Mouse (Mus musculus): ENCODE measurements around the gene Ccr3. TPM values are rescaled to one million over a fixed set of nuclear protein-coding genes. Genes with fewer than 3 reads are reported as not detected.
"Not testable (repeated sequence)": the region's sequence is repeated elsewhere in the genome, so short reads cannot be mapped to it uniquely, and the experiment has no call there.

The Ccr3 gene
- polyA plus RNA-seq, 1 experiment from 2014 or later = not detected

- Histone ChIP-seq H3K4me2 (no peak overlapping the region), H3K9me3 (ENCODE audit: control insufficient read depth, low read length) (no peaks in the 10 kb centered on the region), H3K27me3 (ENCODE audit: control insufficient read depth, insufficient read depth, low read length) (no peaks in the 10 kb centered on the region), H3K27ac (ENCODE audit: low read depth, low read length) (no peak overlapping the region), H3K9ac (ENCODE audit: low read length) (no peak overlapping the region), H3K36me3 (ENCODE audit: control insufficient read depth, insufficient read depth, low read length) (no peaks in the 10 kb centered on the region), H3K4me3 (ENCODE audit: low read depth, low read length) (no peak overlapping the region), H3K4me1 (ENCODE audit: control insufficient read depth, insufficient read depth, low read length) (no peaks in the 10 kb centered on the region)
- WGBS = 55% methylated on average over 1 of the region's 1 CpGs
- DNase-seq (ENCODE audit: low spot score, missing footprints) = no peak
- ATAC-seq (ENCODE audit: low FRiP score) = 0 out of 2 replicates have a peak, but pooled peaks have one; percentile 48
Measured at GRCm38 (mm10) chr9:124033345-124033744, 11.6 kb downstream of the Ccr3 start.

GRCm38 (mm10) chr9:124037707-124038106 is 15.9 kb downstream of the Ccr3 start:
- ATAC-seq (ENCODE audit: low FRiP score) (no peak), DNase-seq (ENCODE audit: low spot score, missing footprints) (peak; percentile 85)
- no peaks in the 10 kb centered on the region for H3K9me3 ChIP-seq (ENCODE audit: control insufficient read depth, low read length)
- WGBS = 53% methylated on average over 4 of the region's 4 CpGs
- H3K36me3 ChIP-seq (ENCODE audit: control insufficient read depth, insufficient read depth, low read length) = no peaks in the 10 kb centered on the region
- H3K4me3 ChIP-seq (ENCODE audit: low read depth, low read length) = no peak overlapping the region
- no peak overlapping the region for H3K9ac ChIP-seq (ENCODE audit: low read length)
- no peak overlapping the region for H3K27ac ChIP-seq (ENCODE audit: low read depth, low read length)
- no peaks in the 10 kb centered on the region for H3K4me1 ChIP-seq (ENCODE audit: control insufficient read depth, insufficient read depth, low read length)
- H3K4me2 ChIP-seq = no peak overlapping the region
- H3K27me3 ChIP-seq (ENCODE audit: control insufficient read depth, insufficient read depth, low read length) = no peaks in the 10 kb centered on the region

- H3K9me3 ChIP-seq (ENCODE audit: control insufficient read depth, low read length) = no peaks in the 10 kb centered on the region
- H3K36me3 ChIP-seq (ENCODE audit: control insufficient read depth, insufficient read depth, low read length) = no peaks in the 10 kb centered on the region
- H3K27ac ChIP-seq (ENCODE audit: low read depth, low read length) = no peak overlapping the region
- no peaks in the 10 kb centered on the region for H3K27me3 ChIP-seq (ENCODE audit: control insufficient read depth, insufficient read depth, low read length)
- H3K9ac ChIP-seq (ENCODE audit: low read length) = no peak overlapping the region
- no peak overlapping the region for H3K4me2 ChIP-seq
- DNase-seq (ENCODE audit: low spot score, missing footprints) (no peak), ATAC-seq (ENCODE audit: low FRiP score) (no peak)
- 85% methylated on average over 2 of the region's 2 CpGs for WGBS
- H3K4me3 ChIP-seq (ENCODE audit: low read depth, low read length) = no peak overlapping the region
- no peaks in the 10 kb centered on the region for H3K4me1 ChIP-seq (ENCODE audit: control insufficient read depth, insufficient read depth, low read length)
Measured at GRCm38 (mm10) chr9:124038158-124038582, 16.4 kb downstream of the Ccr3 start.

GRCm38 (mm10) chr9:124038949-124039348 is 17.2 kb downstream of the Ccr3 start:
- DNase-seq (ENCODE audit: low spot score, missing footprints) (peak; percentile 61), ATAC-seq (ENCODE audit: low FRiP score) (no peak)
- WGBS = 90% methylated on average over 5 of the region's 5 CpGs

GRCm38 (mm10) chr9:124040932-124041331 is 19.2 kb downstream of the Ccr3 start:
- Histone ChIP-seq H3K36me3 (ENCODE audit: control insufficient read depth, insufficient read depth, low read length) (no peaks in the 10 kb centered on the region), H3K27me3 (ENCODE audit: control insufficient read depth, insufficient read depth, low read length) (no peaks in the 10 kb centered on the region), H3K4me3 (ENCODE audit: low read depth, low read length) (no peak overlapping the region), H3K9ac (ENCODE audit: low read length) (no peak overlapping the region), H3K9me3 (ENCODE audit: control insufficient read depth, low read length) (no peaks in the 10 kb centered on the region), H3K4me1 (ENCODE audit: control insufficient read depth, insufficient read depth, low read length) (no peaks in the 10 kb centered on the region), H3K27ac (ENCODE audit: low read depth, low read length) (no peak overlapping the region), H3K4me2 (no peak overlapping the region)
- 86% methylated on average over 3 of the region's 3 CpGs for WGBS
- no peak for ATAC-seq (ENCODE audit: low FRiP score)
- DNase-seq (ENCODE audit: low spot score, missing footprints) = no peak

More at GRCm38 (mm10) chr9:124038949-124039348, 17.2 kb downstream of the Ccr3 start:
- H3K4me1 ChIP-seq (ENCODE audit: control insufficient read depth, insufficient read depth, low read length) = no peaks in the 10 kb centered on the region
- no peaks in the 10 kb centered on the region for H3K27me3 ChIP-seq (ENCODE audit: control insufficient read depth, insufficient read depth, low read length)
- no peak overlapping the region for H3K27ac ChIP-seq (ENCODE audit: low read depth, low read length)
- H3K9ac ChIP-seq (ENCODE audit: low read length) = no peak overlapping the region
- no peaks in the 10 kb centered on the region for H3K9me3 ChIP-seq (ENCODE audit: control insufficient read depth, low read length)
- no peaks in the 10 kb centered on the region for H3K36me3 ChIP-seq (ENCODE audit: control insufficient read depth, insufficient read depth, low read length)
- H3K4me2 ChIP-seq = no peak overlapping the region
- H3K4me3 ChIP-seq (ENCODE audit: low read depth, low read length) = no peak overlapping the region

GRCm38 (mm10) chr9:124053532-124053931 is 31.8 kb downstream of the Ccr3 start:
- no peak for ATAC-seq (ENCODE audit: low FRiP score)
- WGBS = 78% methylated on average over 2 of the region's 2 CpGs
- Histone ChIP-seq H3K36me3 (ENCODE audit: control insufficient read depth, insufficient read depth, low read length) (no peaks in the 10 kb centered on the region), H3K9ac (ENCODE audit: low read length) (no peak overlapping the region), H3K4me2 (no peak overlapping the region), H3K27me3 (ENCODE audit: control insufficient read depth, insufficient read depth, low read length) (no peaks in the 10 kb centered on the region), H3K4me3 (ENCODE audit: low read depth, low read length) (no peak overlapping the region), H3K27ac (ENCODE audit: low read depth, low read length) (no peak overlapping the region), H3K9me3 (ENCODE audit: control insufficient read depth, low read length) (no peaks in the 10 kb centered on the region), H3K4me1 (ENCODE audit: control insufficient read depth, insufficient read depth, low read length) (no peaks in the 10 kb centered on the region)
- no peak for DNase-seq (ENCODE audit: low spot score, missing footprints)

GRCm38 (mm10) chr9:124056158-124056709 is 34.5 kb downstream of the Ccr3 start:
- Histone ChIP-seq H3K4me3 (ENCODE audit: low read depth, low read length) (no peak overlapping the region), H3K9ac (ENCODE audit: low read length) (no peak overlapping the region), H3K27ac (ENCODE audit: low read depth, low read length) (no peak overlapping the region), H3K9me3 (ENCODE audit: control insufficient read depth, low read length) (no peaks in the 10 kb centered on the region), H3K27me3 (ENCODE audit: control insufficient read depth, insufficient read depth, low read length) (no peaks in the 10 kb centered on the region), H3K4me1 (ENCODE audit: control insufficient read depth, insufficient read depth, low read length) (no peaks in the 10 kb centered on the region), H3K4me2 (no peak overlapping the region), H3K36me3 (ENCODE audit: control insufficient read depth, insufficient read depth, low read length) (no peaks in the 10 kb centered on the region)
- DNase-seq (ENCODE audit: low spot score, missing footprints) (no peak), ATAC-seq (ENCODE audit: low FRiP score) (no peak)
- whole genome bisulfite sequencing = 91% methylated on average over 3 of the region's 3 CpGs

- Histone ChIP-seq H3K9ac (ENCODE audit: low read length) (no peak overlapping the region), H3K9me3 (ENCODE audit: control insufficient read depth, low read length) (no peaks in the 10 kb centered on the region), H3K27me3 (ENCODE audit: control insufficient read depth, insufficient read depth, low read length) (no peaks in the 10 kb centered on the region), H3K4me2 (no peak overlapping the region), H3K4me3 (ENCODE audit: low read depth, low read length) (no peak overlapping the region), H3K4me1 (ENCODE audit: control insufficient read depth, insufficient read depth, low read length) (no peaks in the 10 kb centered on the region), H3K27ac (ENCODE audit: low read depth, low read length) (no peak overlapping the region), H3K36me3 (ENCODE audit: control insufficient read depth, insufficient read depth, low read length) (no peaks in the 10 kb centered on the region)
- DNase-seq (ENCODE audit: low spot score, missing footprints) = no peak
- no peak for ATAC-seq (ENCODE audit: low FRiP score)
- 79% methylated on average over 2 of the region's 2 CpGs for WGBS
Measured at GRCm38 (mm10) chr9:124059660-124060352, 38.0 kb downstream of the Ccr3 start.

GRCm38 (mm10) chr9:124061474-124062432 is 40.0 kb downstream of the Ccr3 start:
- H3K9me3 ChIP-seq (ENCODE audit: control insufficient read depth, low read length); DNase-seq (ENCODE audit: low spot score, missing footprints); H3K27me3 ChIP-seq (ENCODE audit: control insufficient read depth, insufficient read depth, low read length); H3K4me2 ChIP-seq; H3K4me1 ChIP-seq (ENCODE audit: control insufficient read depth, insufficient read depth, low read length); H3K9ac ChIP-seq (ENCODE audit: low read length); H3K4me3 ChIP-seq (ENCODE audit: low read depth, low read length); H3K36me3 ChIP-seq (ENCODE audit: control insufficient read depth, insufficient read depth, low read length); H3K27ac ChIP-seq (ENCODE audit: low read depth, low read length); ATAC-seq (ENCODE audit: low FRiP score): not testable (repeated sequence)
- WGBS = 66% methylated on average over 3 of the region's 3 CpGs
